Mouse (Mus musculus): ENCODE measurements around the gene Srsf10. TPM values are rescaled to one million over a fixed set of nuclear protein-coding genes. Genes with fewer than 3 reads are reported as not detected.

Srsf10 gene
- total and polyA plus RNA-seq, 2 experiments from 2014 or later, result 114 to 131 TPM

DNA sequence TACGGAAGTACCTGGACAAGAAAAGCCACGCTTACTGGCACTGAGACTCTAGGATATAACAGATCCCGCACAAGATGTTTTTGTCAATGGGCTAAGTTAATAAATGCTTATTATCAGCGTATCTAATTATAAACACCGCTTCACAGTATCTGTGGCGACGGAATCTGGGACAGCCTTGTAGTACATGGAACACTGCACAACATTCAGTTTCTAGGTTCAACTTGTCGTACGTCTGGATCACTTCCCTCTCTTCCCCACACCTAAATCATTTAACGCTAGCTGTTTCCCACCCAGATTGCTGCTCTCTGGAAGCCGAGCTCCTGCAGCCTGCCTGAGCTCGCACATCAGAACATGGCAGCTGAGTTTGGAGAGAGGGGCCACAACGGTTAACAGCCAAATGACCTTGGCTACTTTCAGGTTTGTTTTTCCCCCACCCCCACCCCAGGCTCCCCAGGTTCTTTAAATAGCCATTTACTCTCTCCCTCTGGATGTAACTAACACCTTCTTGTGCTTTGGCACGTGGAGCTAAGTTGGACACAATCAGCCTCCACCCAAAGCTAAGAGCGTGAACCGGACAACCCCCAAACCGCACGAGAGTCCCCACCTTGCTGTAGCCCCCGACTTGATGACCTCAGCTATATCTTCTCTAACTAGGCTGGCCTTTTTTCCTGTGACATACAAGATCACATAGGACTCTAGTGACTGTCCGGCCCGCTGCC is 16.1 kb upstream of the Srsf10 start:
- 77% methylated on average over 21 of the region's 21 CpGs for WGBS
- H3K27me3 ChIP-seq (ENCODE audit: insufficient read depth, low read length), result no peaks in the 10 kb centered on the region
- DNase-seq (no peak), ATAC-seq (no peak)
- no peak overlapping the region for H3K9ac ChIP-seq
- no peaks in the 10 kb centered on the region for H3K9me3 ChIP-seq (ENCODE audit: low read length)
- TF ChIP-seq CTCF (IDR thresholded peaks at IDR 0.05; ENCODE audit: low read depth), result no peak
- no peak overlapping the region for H3K4me3 ChIP-seq (ENCODE audit: low read depth, low read length)
- no peaks in the 10 kb centered on the region for H3K4me1 ChIP-seq (ENCODE audit: insufficient read depth)
- H3K27ac ChIP-seq (ENCODE audit: low read depth, low read length), result no peak overlapping the region
- H3K4me2 ChIP-seq (ENCODE audit: low read depth), result no peak overlapping the region
- no peaks in the 10 kb centered on the region for H3K36me3 ChIP-seq (ENCODE audit: insufficient read depth)

GRCm38 (mm10) chr4:135844400-135844799 is 11.1 kb upstream of the Srsf10 start:
- Histone ChIP-seq H3K9ac (no peak overlapping the region), H3K27me3 (ENCODE audit: insufficient read depth, low read length) (no peaks in the 10 kb centered on the region), H3K27ac (ENCODE audit: low read depth, low read length) (no peak overlapping the region), H3K9me3 (ENCODE audit: low read length) (no peaks in the 10 kb centered on the region), H3K4me3 (ENCODE audit: low read depth, low read length) (no peak overlapping the region), H3K4me2 (ENCODE audit: low read depth) (no peak overlapping the region), H3K36me3 (ENCODE audit: insufficient read depth) (no peaks in the 10 kb centered on the region), H3K4me1 (ENCODE audit: insufficient read depth) (no peaks in the 10 kb centered on the region)
- 88% methylated on average over 6 of the region's 6 CpGs for WGBS
- no peak for ATAC-seq
- TF ChIP-seq CTCF (IDR thresholded peaks at IDR 0.05; ENCODE audit: low read depth), result no peak
- no peak for DNase-seq

DNA sequence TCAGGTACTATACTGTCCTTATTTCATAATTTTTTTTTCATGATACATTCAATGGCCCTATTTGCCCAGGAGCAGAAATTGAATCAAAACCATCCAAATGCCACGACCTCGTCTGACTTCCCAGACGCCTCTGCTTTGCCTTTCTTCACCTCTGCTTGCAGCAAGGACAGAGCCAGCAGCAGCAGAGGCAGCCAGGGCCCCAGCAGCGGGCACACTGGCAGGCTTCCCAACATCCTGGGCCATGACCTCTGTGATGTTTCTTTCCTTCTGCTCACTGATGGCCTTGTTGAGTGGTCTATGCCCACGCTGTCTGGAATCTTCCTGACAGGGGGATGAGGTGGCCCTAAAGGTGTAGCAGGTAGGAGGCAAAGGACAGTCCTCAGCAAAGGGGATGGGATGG is 8.0 kb upstream of the Srsf10 start:
- Histone ChIP-seq H3K27ac (ENCODE audit: low read depth, low read length) (no peak overlapping the region), H3K9me3 (ENCODE audit: low read length) (no peaks in the 10 kb centered on the region), H3K4me2 (ENCODE audit: low read depth) (no peak overlapping the region), H3K4me3 (ENCODE audit: low read depth, low read length) (no peak overlapping the region), H3K36me3 (ENCODE audit: insufficient read depth) (no peaks in the 10 kb centered on the region), H3K27me3 (ENCODE audit: insufficient read depth, low read length) (no peaks in the 10 kb centered on the region), H3K9ac (no peak overlapping the region), H3K4me1 (ENCODE audit: insufficient read depth) (peaks cover 8% of the 10 kb centered on the region; the same call in 1 of the 2 replicates)
- ATAC-seq, result no peak
- DNase-seq, result no peak
- no peak for TF ChIP-seq CTCF (IDR thresholded peaks at IDR 0.05; ENCODE audit: low read depth)
- 61% methylated on average over 5 of the region's 5 CpGs for WGBS

- TF ChIP-seq CTCF (IDR thresholded peaks at IDR 0.05; ENCODE audit: low read depth), result no peak
- peak overlapping the region; percentile 4 for H3K4me2 ChIP-seq (ENCODE audit: low read depth)
- DNase-seq (peak; percentile 86), ATAC-seq (peak; percentile 82)
- no peaks in the 10 kb centered on the region for H3K9me3 ChIP-seq (ENCODE audit: low read length)
- no peaks in the 10 kb centered on the region for H3K27me3 ChIP-seq (ENCODE audit: insufficient read depth, low read length)
- H3K9ac ChIP-seq, result no peak overlapping the region; the same call in 1 of the 2 replicates
- WGBS, result 18% methylated on average over 13 of the region's 13 CpGs
- peak overlapping the region; percentile 64 for H3K27ac ChIP-seq (ENCODE audit: low read depth, low read length)
- no peak overlapping the region for H3K4me3 ChIP-seq (ENCODE audit: low read depth, low read length)
- no peaks in the 10 kb centered on the region for H3K36me3 ChIP-seq (ENCODE audit: insufficient read depth)
- peaks cover 13% of the 10 kb centered on the region; the same call in 1 of the 2 replicates for H3K4me1 ChIP-seq (ENCODE audit: insufficient read depth)
These were observed 5.0 kb upstream of the Srsf10 start for GRCm38 (mm10) chr4:135850411-135851095.

DNA sequence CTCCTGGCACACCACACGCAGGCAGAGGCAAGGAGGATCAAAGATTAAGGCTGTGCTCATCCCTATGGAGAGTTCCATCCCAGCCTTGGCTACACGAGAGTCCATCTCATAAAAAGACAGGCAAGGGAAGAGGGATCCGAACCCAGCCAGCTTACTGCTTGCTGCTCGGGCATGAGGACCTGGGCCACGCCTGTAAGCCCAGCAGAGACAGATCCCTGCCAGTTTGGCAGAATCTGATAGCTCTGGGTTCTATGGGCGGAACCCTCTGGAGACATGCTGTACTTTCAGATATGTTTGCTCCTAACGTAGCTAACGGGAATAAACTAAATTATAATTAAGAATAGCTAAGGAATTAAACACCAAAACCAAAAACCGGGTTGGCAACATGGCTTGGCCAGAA is 3.6 kb upstream of the Srsf10 start:
- no peak for ATAC-seq
- Histone ChIP-seq H3K36me3 (ENCODE audit: insufficient read depth) (no peaks in the 10 kb centered on the region), H3K27ac (ENCODE audit: low read depth, low read length) (no peak overlapping the region), H3K4me3 (ENCODE audit: low read depth, low read length) (no peak overlapping the region), H3K9me3 (ENCODE audit: low read length) (no peaks in the 10 kb centered on the region), H3K27me3 (ENCODE audit: insufficient read depth, low read length) (no peaks in the 10 kb centered on the region), H3K4me1 (ENCODE audit: insufficient read depth) (peaks cover 13% of the 10 kb centered on the region; the same call in 1 of the 2 replicates), H3K9ac (no peak overlapping the region), H3K4me2 (ENCODE audit: low read depth) (no peak overlapping the region)
- 84% methylated on average over 9 of the region's 9 CpGs for WGBS
- no peak for DNase-seq
- no peak for TF ChIP-seq CTCF (IDR thresholded peaks at IDR 0.05; ENCODE audit: low read depth)

GRCm38 (mm10) chr4:135853987-135854546 is 1.5 kb upstream of the Srsf10 start:
- H3K27me3 ChIP-seq (ENCODE audit: insufficient read depth, low read length), result no peaks in the 10 kb centered on the region
- DNase-seq, result peak; percentile 39
- H3K36me3 ChIP-seq (ENCODE audit: insufficient read depth), result no peaks in the 10 kb centered on the region
- no peaks in the 10 kb centered on the region for H3K9me3 ChIP-seq (ENCODE audit: low read length)
- H3K4me1 ChIP-seq (ENCODE audit: insufficient read depth), result peaks cover 13% of the 10 kb centered on the region; the same call in 1 of the 2 replicates
- H3K4me2 ChIP-seq (ENCODE audit: low read depth), result no peak overlapping the region
- no peak overlapping the region for H3K9ac ChIP-seq
- 74% methylated on average over 14 of the region's 14 CpGs for whole genome bisulfite sequencing
- no peak for TF ChIP-seq CTCF (IDR thresholded peaks at IDR 0.05; ENCODE audit: low read depth)
- peak overlapping the region; percentile 99 for H3K27ac ChIP-seq (ENCODE audit: low read depth, low read length)
- no peak for ATAC-seq
- H3K4me3 ChIP-seq (ENCODE audit: low read depth, low read length), result no peak overlapping the region

GRCm38 (mm10) chr4:135854630-135855029 is 917 bp upstream of the Srsf10 start:
- Histone ChIP-seq H3K4me2 (ENCODE audit: low read depth) (peak overlapping the region; percentile 80), H3K9ac (peak overlapping the region; percentile 91; the same call in 1 of the 2 replicates), H3K4me1 (ENCODE audit: insufficient read depth) (peaks cover 13% of the 10 kb centered on the region; the same call in 1 of the 2 replicates), H3K9me3 (ENCODE audit: low read length) (no peaks in the 10 kb centered on the region), H3K27me3 (ENCODE audit: insufficient read depth, low read length) (no peaks in the 10 kb centered on the region), H3K4me3 (ENCODE audit: low read depth, low read length) (peak overlapping the region; percentile 92; the same call in 1 of the 2 replicates), H3K36me3 (ENCODE audit: insufficient read depth) (no peaks in the 10 kb centered on the region), H3K27ac (ENCODE audit: low read depth, low read length) (peak overlapping the region; percentile 99)
- WGBS, result 71% methylated on average over 11 of the region's 11 CpGs
- ATAC-seq, result no peak
- DNase-seq, result no peak
- no peak for TF ChIP-seq CTCF (IDR thresholded peaks at IDR 0.05; ENCODE audit: low read depth)

Measured in forebrain, postnatal 0 days (tissue).